23 mouse cellular contexts compared by ENCODE assay signal in genomic region chr5:137956404-137956803, GRCm38 (mm10). TPM values are rescaled to one million over a fixed set of nuclear protein-coding genes. Genes with fewer than 3 reads are reported as not detected.
"Had no signal": no experiment of that assay in that cellular context is flagged by ENCODE, and none has a peak within 500 bp of the region (broad histone marks: within the 10 kb centered on the region; RNA-seq: fewer than 3 reads in every experiment).

No protein-coding gene starts in this region.

- H3K27ac ChIP-seq: neural tube, embryonic 13.5 days; neural tube, embryonic 15.5 days; stomach, embryonic 15.5 days; stomach, postnatal 0 days had no signal

- DNase-seq: retina, postnatal 1 day; right cerebral cortex, adult 18-20 months; right cerebral cortex, postnatal 14 days; right cerebral cortex, postnatal 25 days; right cerebral cortex, postnatal 4 days; spleen, adult 18-20 months; thymus, adult 18-20 months; thymus, adult 2 months; thymus, postnatal 14 days; thymus, postnatal 25 days; thymus, postnatal 36 days; thymus, postnatal 4 days had no signal

- H3K4me2 ChIP-seq: neural tube, embryonic 13.5 days; neural tube, embryonic 15.5 days; stomach, embryonic 15.5 days had no signal

- H3K4me3 ChIP-seq: neural tube, embryonic 13.5 days; neural tube, embryonic 15.5 days; stomach, embryonic 15.5 days had no signal

- H3K4me1 ChIP-seq: neural tube, embryonic 13.5 days; neural tube, embryonic 15.5 days; stomach, embryonic 15.5 days had no signal

- H3K27me3 ChIP-seq: neural tube, embryonic 13.5 days; neural tube, embryonic 15.5 days; stomach, embryonic 15.5 days had no signal

- H3K9ac ChIP-seq: neural tube, embryonic 13.5 days; neural tube, embryonic 15.5 days; stomach, embryonic 15.5 days had no signal

- H3K9me3 ChIP-seq: neural tube, embryonic 13.5 days; neural tube, embryonic 15.5 days; stomach, embryonic 15.5 days had no signal

- H3K36me3 ChIP-seq: neural tube, embryonic 13.5 days; neural tube, embryonic 15.5 days; stomach, embryonic 15.5 days had no signal

RNA-seq across cellular contexts. Expression of gene Gjc3, which starts 6.5 kb away (rescaled TPM):
- total RNA-seq: neutrophil, adult 5-6 weeks had no signal
- polyA plus RNA-seq: thymus, postnatal 0 days had no signal

RNA-seq across cellular contexts. Expression of gene Azgp1, which starts 24.9 kb away (rescaled TPM):
- total RNA-seq: neutrophil, adult 5-6 weeks had no signal
- polyA plus RNA-seq: neural tube, embryonic 13.5 days; neural tube, embryonic 14.5 days; neural tube, embryonic 15.5 days; small intestine, adult 2 months; spleen, adult 2 months; stomach, embryonic 14.5 days; thymus, adult 2 months had no signal

RNA-seq across cellular contexts. Expression of gene Cyp3a13, which starts 35.0 kb away (rescaled TPM):
- total RNA-seq: neutrophil, adult 5-6 weeks had no signal
- polyA plus RNA-seq: neural tube, embryonic 13.5 days; neural tube, embryonic 14.5 days; neural tube, embryonic 15.5 days; spleen, adult 2 months; testis, adult 2 months had no signal
